In genomic region chr2:129112924-129113323, GRCm38 (mm10) we compare ENCODE assay signal across 28 mouse cellular contexts.
"Had no signal": no experiment of that assay in that cellular context is flagged by ENCODE, and none has a peak within 500 bp of the region (broad histone marks: within the 10 kb centered on the region; RNA-seq: fewer than 3 reads in every experiment).

No protein-coding gene starts in this region.

- H3K27ac ChIP-seq: heart, adult 2 months; heart, embryonic 10.5 days; heart, embryonic 13.5 days; heart, embryonic 15.5 days; hindbrain, embryonic 10.5 days; hindbrain, embryonic 12.5 days; hindbrain, embryonic 13.5 days; hindbrain, embryonic 14.5 days; hindbrain, embryonic 15.5 days; hindbrain, postnatal 0 days; intestine, embryonic 15.5 days; kidney, embryonic 15.5 days; kidney, postnatal 0 days; left cerebral cortex, adult 2 months had no signal

- H3K4me3 ChIP-seq: heart, adult 2 months; heart, embryonic 10.5 days; heart, embryonic 12.5 days; heart, embryonic 13.5 days; heart, embryonic 15.5 days; hindbrain, embryonic 10.5 days; hindbrain, embryonic 12.5 days; hindbrain, embryonic 13.5 days; hindbrain, embryonic 15.5 days; intestine, embryonic 15.5 days; kidney, embryonic 15.5 days; left cerebral cortex, adult 2 months had no signal

- DNase-seq: heart, adult 2 months; heart, postnatal 10 days; heart, postnatal 14 days; heart, postnatal 36 days; heart, postnatal 4 days; kidney, adult 11 months; kidney, adult 18-20 months; kidney, adult 2 months; kidney, adult 8-10 months; kidney, adult 9 months; kidney, postnatal 14 days; kidney, postnatal 25 days; kidney, postnatal 36 days; kidney, postnatal 4 days had no signal
